Mouse (Mus musculus): ENCODE measurements at regions not wholly inside any gene's neighbourhood (a gene's known extent, or its start where the extent isn't known, plus 50 kb on each side); places are given as distances from the start of the nearest gene placed in this dataset.

DNA sequence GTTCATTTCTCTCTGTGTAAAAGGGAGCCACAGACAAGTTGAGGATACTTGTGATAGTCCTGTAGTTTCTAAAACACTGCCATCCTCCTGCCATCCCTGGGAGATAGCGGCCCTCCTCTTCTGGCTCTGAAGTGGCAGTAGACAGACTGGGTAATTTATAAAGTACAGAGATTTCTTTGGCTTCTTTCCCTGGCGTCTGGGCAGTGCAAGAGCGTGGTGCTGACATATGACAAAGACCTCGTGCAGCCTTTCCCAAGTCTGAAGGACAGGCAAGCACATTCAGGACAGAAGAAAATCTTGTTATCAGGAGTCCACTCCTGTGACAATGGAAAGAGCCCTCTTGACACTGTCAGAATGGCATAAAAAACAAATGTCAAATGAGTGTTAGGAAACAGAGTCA is 175.9 kb upstream of the Rreb1 start:
- TF ChIP-seq CTCF (IDR thresholded peaks at IDR 0.05; ENCODE audit: low read depth) (no peak), EP300 (optimal IDR thresholded peaks at IDR 0.05) (no peak)
- H3K4me2 ChIP-seq (replicated peaks; ENCODE audit: low read depth): no peak overlapping the region
- H3K4me3 ChIP-seq (ENCODE audit: low read depth, low read length): no peak overlapping the region
- H3K9ac ChIP-seq (ENCODE audit: low read length): no peak overlapping the region
- H3K27ac ChIP-seq (replicated peaks): no peak overlapping the region
- WGBS: 48% methylated on average over 4 of the region's 4 CpGs
- no peaks in the 10 kb centered on the region for H3K36me3 ChIP-seq (ENCODE audit: control insufficient read depth, insufficient read depth, low read length)
- no peak for ATAC-seq (ENCODE audit: low FRiP score, low TSS enrichment)
- H3K4me1 ChIP-seq (replicated peaks; ENCODE audit: control insufficient read depth, insufficient read depth): no peaks in the 10 kb centered on the region
- DNase-seq (ENCODE audit: low spot score): no peak
- H3K9me3 ChIP-seq (ENCODE audit: control insufficient read depth, low read length): no peaks in the 10 kb centered on the region
- no peaks in the 10 kb centered on the region for H3K27me3 ChIP-seq (ENCODE audit: control insufficient read depth, insufficient read depth, low read length)

DNA sequence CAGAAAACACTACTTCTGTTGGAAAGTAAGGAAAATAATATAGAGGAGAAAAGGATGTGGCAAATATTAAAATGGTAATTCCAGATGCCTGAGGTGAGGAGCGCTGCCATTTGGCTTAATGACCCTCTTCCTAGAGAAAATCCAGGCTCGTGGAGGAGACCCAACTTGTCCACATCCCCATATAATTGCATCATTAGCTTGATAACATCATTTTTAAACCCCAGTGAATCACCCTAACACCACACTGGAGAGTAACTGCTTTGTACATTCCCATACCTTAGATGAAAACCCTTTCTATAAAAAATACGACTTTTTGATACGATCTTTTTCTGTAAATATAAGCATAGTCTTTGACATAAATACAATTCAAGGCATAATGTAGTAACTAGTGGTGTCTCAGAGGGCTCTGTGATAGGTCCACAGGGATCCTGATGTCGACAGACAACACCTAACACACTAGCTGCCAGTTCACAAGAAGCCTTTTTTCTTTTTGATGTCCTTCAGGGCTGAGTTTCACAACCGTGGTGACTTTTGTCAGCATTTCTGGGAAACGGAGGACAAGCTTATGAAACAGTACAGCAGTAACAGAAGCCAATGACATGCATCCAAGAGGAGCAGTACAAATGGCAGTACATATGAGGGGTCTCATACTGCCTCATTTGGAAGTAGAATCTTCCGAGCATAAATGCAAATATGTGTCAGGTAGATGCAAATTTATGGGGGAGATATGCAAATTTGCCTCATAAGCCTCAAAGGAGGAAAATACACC is 174.8 kb upstream of the Rreb1 start:
- TF ChIP-seq EP300 (optimal IDR thresholded peaks at IDR 0.05) (no peak), CTCF (IDR thresholded peaks at IDR 0.05; ENCODE audit: low read depth) (no peak)
- H3K27ac ChIP-seq (replicated peaks): no peak overlapping the region
- no peaks in the 10 kb centered on the region for H3K27me3 ChIP-seq (ENCODE audit: control insufficient read depth, insufficient read depth, low read length)
- H3K4me2 ChIP-seq (replicated peaks; ENCODE audit: low read depth): no peak overlapping the region
- peaks cover 2% of the 10 kb centered on the region; the same call in 1 of the 2 replicates for H3K4me1 ChIP-seq (replicated peaks; ENCODE audit: control insufficient read depth, insufficient read depth)
- no peaks in the 10 kb centered on the region for H3K36me3 ChIP-seq (ENCODE audit: control insufficient read depth, insufficient read depth, low read length)
- no peak for ATAC-seq (ENCODE audit: low FRiP score, low TSS enrichment)
- no peak overlapping the region for H3K9ac ChIP-seq (ENCODE audit: low read length)
- H3K9me3 ChIP-seq (ENCODE audit: control insufficient read depth, low read length): no peaks in the 10 kb centered on the region
- no peak for DNase-seq (ENCODE audit: low spot score)
- WGBS: 62% methylated on average over 8 of the region's 8 CpGs
- H3K4me3 ChIP-seq (ENCODE audit: low read depth, low read length): no peak overlapping the region

DNA sequence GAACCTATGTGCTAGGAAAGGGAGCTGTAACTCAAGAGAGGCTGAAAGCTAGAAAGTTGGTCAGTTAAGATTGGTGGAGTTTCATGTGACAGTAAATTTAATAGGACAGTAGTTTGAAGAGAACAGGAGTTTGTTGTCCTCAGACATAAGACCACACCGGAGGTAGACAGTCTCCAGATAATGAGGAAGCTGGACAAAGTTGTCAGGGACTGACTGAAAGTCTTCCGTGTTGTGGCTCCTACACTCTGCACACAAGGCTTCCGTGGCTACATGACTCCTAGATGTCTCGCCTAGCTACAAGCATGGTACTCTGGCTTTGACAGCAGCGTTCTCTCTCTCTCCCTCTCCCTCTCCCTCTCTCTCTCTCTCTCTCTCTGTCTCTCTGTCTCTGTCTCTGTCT is 171.9 kb upstream of the Rreb1 start:
- Histone ChIP-seq H3K27ac (replicated peaks) (no peak overlapping the region), H3K4me3 (ENCODE audit: low read depth, low read length) (no peak overlapping the region), H3K4me2 (replicated peaks; ENCODE audit: low read depth) (no peak overlapping the region), H3K27me3 (ENCODE audit: control insufficient read depth, insufficient read depth, low read length) (no peaks in the 10 kb centered on the region), H3K9me3 (ENCODE audit: control insufficient read depth, low read length) (no peaks in the 10 kb centered on the region), H3K4me1 (replicated peaks; ENCODE audit: control insufficient read depth, insufficient read depth) (peaks cover 2% of the 10 kb centered on the region; the same call in 1 of the 2 replicates), H3K9ac (ENCODE audit: low read length) (no peak overlapping the region), H3K36me3 (ENCODE audit: control insufficient read depth, insufficient read depth, low read length) (no peaks in the 10 kb centered on the region)
- TF ChIP-seq EP300 (optimal IDR thresholded peaks at IDR 0.05) (no peak), CTCF (IDR thresholded peaks at IDR 0.05; ENCODE audit: low read depth) (no peak)
- 88% methylated on average over 5 of the region's 5 CpGs for WGBS
- DNase-seq (ENCODE audit: low spot score): no peak
- ATAC-seq (ENCODE audit: low FRiP score, low TSS enrichment): no peak

DNA sequence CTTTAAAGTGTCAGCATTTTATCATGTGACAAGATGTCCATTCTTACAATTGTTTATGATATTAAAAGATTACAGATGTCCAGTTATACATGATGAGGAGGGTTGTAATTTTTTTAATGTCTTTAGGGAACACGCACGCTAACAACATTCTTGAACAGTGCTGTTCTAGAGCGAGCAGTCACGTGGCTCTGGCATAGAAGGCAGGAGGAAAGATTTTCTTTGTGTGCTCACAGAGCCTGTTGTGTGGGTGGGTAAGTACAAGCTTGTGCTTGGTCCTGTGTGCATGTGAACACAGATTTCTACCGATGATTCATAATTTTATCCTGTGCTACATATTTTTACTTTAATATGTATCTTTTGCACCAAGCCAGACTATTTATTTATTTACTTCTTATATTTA is 169.1 kb upstream of the Rreb1 start:
- Histone ChIP-seq H3K4me2 (replicated peaks; ENCODE audit: low read depth) (no peak overlapping the region), H3K9ac (ENCODE audit: low read length) (no peak overlapping the region), H3K36me3 (ENCODE audit: control insufficient read depth, insufficient read depth, low read length) (no peaks in the 10 kb centered on the region), H3K27me3 (ENCODE audit: control insufficient read depth, insufficient read depth, low read length) (no peaks in the 10 kb centered on the region), H3K4me1 (replicated peaks; ENCODE audit: control insufficient read depth, insufficient read depth) (peaks cover 2% of the 10 kb centered on the region; the same call in 1 of the 2 replicates), H3K4me3 (ENCODE audit: low read depth, low read length) (no peak overlapping the region), H3K27ac (replicated peaks) (no peak overlapping the region), H3K9me3 (ENCODE audit: control insufficient read depth, low read length) (no peaks in the 10 kb centered on the region)
- ATAC-seq (ENCODE audit: low FRiP score, low TSS enrichment) (no peak), DNase-seq (ENCODE audit: low spot score) (no peak)
- WGBS: 62% methylated on average over 5 of the region's 5 CpGs
- TF ChIP-seq CTCF (IDR thresholded peaks at IDR 0.05; ENCODE audit: low read depth) (no peak), EP300 (optimal IDR thresholded peaks at IDR 0.05) (no peak)

DNA sequence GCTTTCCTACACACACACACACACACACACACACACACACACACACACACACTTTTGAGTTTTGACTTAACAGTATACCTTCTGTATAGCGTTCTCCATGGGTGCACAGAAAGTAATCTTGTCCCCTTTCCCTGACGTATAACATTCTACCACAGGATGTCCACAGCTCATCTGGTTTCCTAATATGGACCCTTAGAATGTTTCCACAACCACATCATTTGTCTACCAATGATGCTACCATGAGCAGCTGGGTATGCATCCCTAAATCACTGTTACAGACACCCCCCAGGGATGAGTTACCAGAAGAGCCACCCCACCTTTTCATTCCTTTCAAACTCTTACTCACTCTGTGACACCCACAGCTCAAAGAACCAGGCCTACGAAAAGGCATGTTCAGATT is 166.8 kb upstream of the Rreb1 start:
- no peak overlapping the region for H3K9ac ChIP-seq (ENCODE audit: low read length)
- no peaks in the 10 kb centered on the region for H3K27me3 ChIP-seq (ENCODE audit: control insufficient read depth, insufficient read depth, low read length)
- TF ChIP-seq CTCF (IDR thresholded peaks at IDR 0.05; ENCODE audit: low read depth) (no peak), EP300 (optimal IDR thresholded peaks at IDR 0.05) (no peak)
- no peaks in the 10 kb centered on the region for H3K9me3 ChIP-seq (ENCODE audit: control insufficient read depth, low read length)
- H3K27ac ChIP-seq (replicated peaks): no peak overlapping the region
- 69% methylated on average over 3 of the region's 3 CpGs for WGBS
- H3K4me1 ChIP-seq (replicated peaks; ENCODE audit: control insufficient read depth, insufficient read depth): peaks cover 2% of the 10 kb centered on the region; the same call in 1 of the 2 replicates
- DNase-seq (ENCODE audit: low spot score): no peak
- no peak overlapping the region for H3K4me2 ChIP-seq (replicated peaks; ENCODE audit: low read depth)
- no peaks in the 10 kb centered on the region for H3K36me3 ChIP-seq (ENCODE audit: control insufficient read depth, insufficient read depth, low read length)
- H3K4me3 ChIP-seq (ENCODE audit: low read depth, low read length): no peak overlapping the region
- ATAC-seq (ENCODE audit: low FRiP score, low TSS enrichment): no peak

DNA sequence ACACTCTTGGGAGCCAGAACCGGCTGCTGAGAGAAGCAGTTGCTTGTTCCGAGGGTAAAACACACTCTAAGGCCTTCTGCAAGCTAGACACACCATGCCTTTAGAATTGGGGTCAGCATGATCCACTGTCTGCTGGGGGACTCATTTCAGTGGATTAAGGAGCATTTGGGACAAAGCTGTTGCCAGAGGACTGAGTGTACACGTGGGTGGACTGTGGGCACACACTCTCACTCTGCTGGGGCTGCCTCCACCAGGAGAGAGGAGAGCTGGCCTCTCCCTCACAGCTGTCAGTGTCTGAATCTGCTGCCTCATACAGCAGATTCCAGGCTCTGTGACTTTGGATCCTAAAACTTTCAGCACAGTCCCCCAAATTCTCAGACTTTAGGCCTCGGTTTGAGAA is 161.2 kb upstream of the Rreb1 start:
- ATAC-seq (ENCODE audit: low FRiP score, low TSS enrichment) (no peak), DNase-seq (ENCODE audit: low spot score) (no peak)
- no peak overlapping the region for H3K4me2 ChIP-seq (replicated peaks; ENCODE audit: low read depth)
- H3K36me3 ChIP-seq (ENCODE audit: control insufficient read depth, insufficient read depth, low read length): no peaks in the 10 kb centered on the region
- H3K9ac ChIP-seq (ENCODE audit: low read length): no peak overlapping the region
- no peak overlapping the region for H3K4me3 ChIP-seq (ENCODE audit: low read depth, low read length)
- H3K27ac ChIP-seq (replicated peaks): no peak overlapping the region
- H3K9me3 ChIP-seq (ENCODE audit: control insufficient read depth, low read length): no peaks in the 10 kb centered on the region
- H3K4me1 ChIP-seq (replicated peaks; ENCODE audit: control insufficient read depth, insufficient read depth): no peaks in the 10 kb centered on the region
- 82% methylated on average over 4 of the region's 4 CpGs for WGBS
- no peaks in the 10 kb centered on the region for H3K27me3 ChIP-seq (ENCODE audit: control insufficient read depth, insufficient read depth, low read length)
- no peak for TF ChIP-seq CTCF (IDR thresholded peaks at IDR 0.05; ENCODE audit: low read depth)
- no peak for TF ChIP-seq EP300 (optimal IDR thresholded peaks at IDR 0.05)

Data from stomach, postnatal 0 days (tissue).